Mouse (Mus musculus): Measurements from ENCODE around the gene Olfr1509.
"Not testable (repeated sequence)": the region's sequence is repeated elsewhere in the genome, so short reads cannot be mapped to it uniquely, and the experiment has no call there.

Gene Olfr1509

GRCm38 (mm10) chr14:52442690-52443089, at the start of gene Olfr1509:
Gene Olfr1509 (plus strand): TSS chr14:52442990.
- DNase-seq (ENCODE audit: low read depth, low spot score) = no peak

- no peak for DNase-seq (ENCODE audit: low read depth, low spot score)
Observed at GRCm38 (mm10) chr14:52397279-52397678, 45.5 kb upstream of the Olfr1509 start, which contains the start of gene Olfr1511. Gene Olfr1511 (minus strand): TSS chr14:52397379.

- DNase-seq (ENCODE audit: low read depth, low spot score) = not testable (repeated sequence)
Observed at GRCm38 (mm10) chr14:52410142-52410919, 32.5 kb upstream of the Olfr1509 start.

GRCm38 (mm10) chr14:52414273-52414672, 28.5 kb upstream of the Olfr1509 start, which contains the start of gene Olfr1510:
Gene Olfr1510 (minus strand): TSS chr14:52414373.
- no peak for DNase-seq (ENCODE audit: low read depth, low spot score)

GRCm38 (mm10) chr14:52427686-52428085, 15.1 kb upstream of the Olfr1509 start:
- no peak for DNase-seq (ENCODE audit: low read depth, low spot score)

GRCm38 (mm10) chr14:52451138-52451537, 8.3 kb downstream of the Olfr1509 start:
- no peak for DNase-seq (ENCODE audit: low read depth, low spot score)

- no peak for DNase-seq (ENCODE audit: low read depth, low spot score)
Observed at GRCm38 (mm10) chr14:52461928-52462327, 19.1 kb downstream of the Olfr1509 start.

- DNase-seq (ENCODE audit: low read depth, low spot score) = no peak
Observed at GRCm38 (mm10) chr14:52465738-52466137, 22.9 kb downstream of the Olfr1509 start.

GRCm38 (mm10) chr14:52467395-52467794, 24.6 kb downstream of the Olfr1509 start, which contains the start of gene Olfr1508:
Gene Olfr1508 (minus strand): TSS chr14:52467495.
- DNase-seq (ENCODE audit: low read depth, low spot score) = no peak

- DNase-seq (ENCODE audit: low read depth, low spot score) = no peak
Observed at GRCm38 (mm10) chr14:52495516-52495915, 52.7 kb downstream of the Olfr1509 start, which contains the start of gene Olfr1507. Gene Olfr1507 (minus strand): TSS chr14:52495749.
